Mouse (Mus musculus): ENCODE results near the gene Tmem268. TPM values are rescaled to one million over a fixed set of nuclear protein-coding genes. Genes with fewer than 3 reads are reported as not detected.

Gene Tmem268
- polyA plus RNA-seq, 1 experiment from 2014 or later: 6.0 TPM

DNA sequence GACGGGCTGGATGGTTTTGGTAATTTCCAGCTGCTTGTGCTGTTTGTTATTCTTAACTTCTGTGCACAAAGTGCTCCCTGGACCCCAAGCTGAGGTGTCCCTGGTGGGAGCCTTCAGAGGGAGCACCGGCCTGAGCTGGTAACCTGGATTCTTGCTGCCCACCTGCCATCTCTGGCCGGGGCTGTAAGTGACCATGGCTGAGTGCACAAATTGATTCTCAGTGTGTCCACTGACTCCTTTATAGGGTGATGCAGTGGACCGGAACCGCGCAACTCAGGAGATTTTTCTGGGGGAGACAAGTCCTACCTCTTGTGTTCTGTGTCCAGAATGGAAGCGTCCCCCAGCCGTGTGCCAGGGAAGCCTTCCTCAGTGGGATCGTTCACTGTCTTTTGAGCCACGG lies 26.6 kb downstream of the Tmem268 start:
- no peaks in the 10 kb centered on the region for H3K9me3 ChIP-seq (ENCODE audit: control insufficient read depth, low read length)
- peaks cover 1% of the 10 kb centered on the region for H3K4me1 ChIP-seq (replicated peaks; ENCODE audit: control insufficient read depth, insufficient read depth, low read length)
- no peaks in the 10 kb centered on the region for H3K36me3 ChIP-seq (ENCODE audit: control insufficient read depth, insufficient read depth)
- H3K4me3 ChIP-seq (replicated peaks; ENCODE audit: low read length): no peak overlapping the region
- ATAC-seq: no peak
- WGBS: 87% methylated on average over 10 of the region's 10 CpGs
- no peak overlapping the region for H3K4me2 ChIP-seq (ENCODE audit: low read length)
- no peak overlapping the region for H3K9ac ChIP-seq (replicated peaks; ENCODE audit: low read depth, low read length)
- H3K27me3 ChIP-seq (replicated peaks; ENCODE audit: control insufficient read depth, insufficient read depth, low read length): no peaks in the 10 kb centered on the region
- H3K27ac ChIP-seq (ENCODE audit: low read length): no peak overlapping the region

- no peak overlapping the region for H3K9ac ChIP-seq (replicated peaks; ENCODE audit: low read depth, low read length)
- ATAC-seq: no peak
- no peak overlapping the region for H3K4me3 ChIP-seq (replicated peaks; ENCODE audit: low read length)
- WGBS: 73% methylated on average over 2 of the region's 2 CpGs
- no peaks in the 10 kb centered on the region for H3K36me3 ChIP-seq (ENCODE audit: control insufficient read depth, insufficient read depth)
- no peaks in the 10 kb centered on the region for H3K4me1 ChIP-seq (replicated peaks; ENCODE audit: control insufficient read depth, insufficient read depth, low read length)
- no peak overlapping the region for H3K27ac ChIP-seq (ENCODE audit: low read length)
- H3K27me3 ChIP-seq (replicated peaks; ENCODE audit: control insufficient read depth, insufficient read depth, low read length): no peaks in the 10 kb centered on the region
- H3K4me2 ChIP-seq (ENCODE audit: low read length): no peak overlapping the region
- no peaks in the 10 kb centered on the region for H3K9me3 ChIP-seq (ENCODE audit: control insufficient read depth, low read length)
Measured at GRCm38 (mm10) chr4:63586240-63586639, 27.7 kb downstream of the Tmem268 start.

- Histone ChIP-seq H3K4me1 (replicated peaks; ENCODE audit: control insufficient read depth, insufficient read depth, low read length) (no peaks in the 10 kb centered on the region), H3K4me2 (ENCODE audit: low read length) (no peak overlapping the region), H3K9me3 (ENCODE audit: control insufficient read depth, low read length) (no peaks in the 10 kb centered on the region), H3K9ac (replicated peaks; ENCODE audit: low read depth, low read length) (no peak overlapping the region), H3K4me3 (replicated peaks; ENCODE audit: low read length) (no peak overlapping the region), H3K27ac (ENCODE audit: low read length) (no peak overlapping the region), H3K36me3 (ENCODE audit: control insufficient read depth, insufficient read depth) (no peaks in the 10 kb centered on the region), H3K27me3 (replicated peaks; ENCODE audit: control insufficient read depth, insufficient read depth, low read length) (no peaks in the 10 kb centered on the region)
- 92% methylated on average over 7 of the region's 7 CpGs for WGBS
- no peak for ATAC-seq
Measured at GRCm38 (mm10) chr4:63589987-63590386, 31.4 kb downstream of the Tmem268 start.

GRCm38 (mm10) chr4:63590538-63590937 lies 32.0 kb downstream of the Tmem268 start:
- H3K4me1 ChIP-seq (replicated peaks; ENCODE audit: control insufficient read depth, insufficient read depth, low read length): no peaks in the 10 kb centered on the region
- H3K27me3 ChIP-seq (replicated peaks; ENCODE audit: control insufficient read depth, insufficient read depth, low read length): no peaks in the 10 kb centered on the region
- no peaks in the 10 kb centered on the region for H3K36me3 ChIP-seq (ENCODE audit: control insufficient read depth, insufficient read depth)
- 89% methylated on average over 4 of the region's 4 CpGs for WGBS
- ATAC-seq: no peak
- H3K9ac ChIP-seq (replicated peaks; ENCODE audit: low read depth, low read length): no peak overlapping the region
- no peaks in the 10 kb centered on the region for H3K9me3 ChIP-seq (ENCODE audit: control insufficient read depth, low read length)
- H3K4me3 ChIP-seq (replicated peaks; ENCODE audit: low read length): no peak overlapping the region
- no peak overlapping the region for H3K27ac ChIP-seq (ENCODE audit: low read length)
- H3K4me2 ChIP-seq (ENCODE audit: low read length): no peak overlapping the region

GRCm38 (mm10) chr4:63594459-63595110 lies 36.0 kb downstream of the Tmem268 start:
- Histone ChIP-seq H3K27ac (ENCODE audit: low read length) (no peak overlapping the region), H3K9ac (replicated peaks; ENCODE audit: low read depth, low read length) (no peak overlapping the region), H3K4me3 (replicated peaks; ENCODE audit: low read length) (no peak overlapping the region), H3K27me3 (replicated peaks; ENCODE audit: control insufficient read depth, insufficient read depth, low read length) (no peaks in the 10 kb centered on the region), H3K36me3 (ENCODE audit: control insufficient read depth, insufficient read depth) (no peaks in the 10 kb centered on the region), H3K4me2 (ENCODE audit: low read length) (no peak overlapping the region), H3K4me1 (replicated peaks; ENCODE audit: control insufficient read depth, insufficient read depth, low read length) (no peaks in the 10 kb centered on the region), H3K9me3 (ENCODE audit: control insufficient read depth, low read length) (no peaks in the 10 kb centered on the region)
- 85% methylated on average over 5 of the region's 5 CpGs for WGBS
- no peak for ATAC-seq

GRCm38 (mm10) chr4:63595259-63595658 lies 36.7 kb downstream of the Tmem268 start:
- Histone ChIP-seq H3K27ac (ENCODE audit: low read length) (no peak overlapping the region), H3K27me3 (replicated peaks; ENCODE audit: control insufficient read depth, insufficient read depth, low read length) (no peaks in the 10 kb centered on the region), H3K36me3 (ENCODE audit: control insufficient read depth, insufficient read depth) (no peaks in the 10 kb centered on the region), H3K4me2 (ENCODE audit: low read length) (no peak overlapping the region), H3K9ac (replicated peaks; ENCODE audit: low read depth, low read length) (no peak overlapping the region), H3K4me1 (replicated peaks; ENCODE audit: control insufficient read depth, insufficient read depth, low read length) (no peaks in the 10 kb centered on the region), H3K9me3 (ENCODE audit: control insufficient read depth, low read length) (no peaks in the 10 kb centered on the region), H3K4me3 (replicated peaks; ENCODE audit: low read length) (no peak overlapping the region)
- ATAC-seq: no peak
- WGBS: 83% methylated on average over 10 of the region's 10 CpGs

GRCm38 (mm10) chr4:63596010-63596409 lies 37.4 kb downstream of the Tmem268 start:
- Histone ChIP-seq H3K4me2 (ENCODE audit: low read length) (no peak overlapping the region), H3K4me3 (replicated peaks; ENCODE audit: low read length) (no peak overlapping the region), H3K27me3 (replicated peaks; ENCODE audit: control insufficient read depth, insufficient read depth, low read length) (no peaks in the 10 kb centered on the region), H3K9ac (replicated peaks; ENCODE audit: low read depth, low read length) (no peak overlapping the region), H3K36me3 (ENCODE audit: control insufficient read depth, insufficient read depth) (no peaks in the 10 kb centered on the region), H3K27ac (ENCODE audit: low read length) (no peak overlapping the region), H3K4me1 (replicated peaks; ENCODE audit: control insufficient read depth, insufficient read depth, low read length) (no peaks in the 10 kb centered on the region), H3K9me3 (ENCODE audit: control insufficient read depth, low read length) (no peaks in the 10 kb centered on the region)
- 98% methylated on average over 4 of the region's 4 CpGs for WGBS
- no peak for ATAC-seq

DNA sequence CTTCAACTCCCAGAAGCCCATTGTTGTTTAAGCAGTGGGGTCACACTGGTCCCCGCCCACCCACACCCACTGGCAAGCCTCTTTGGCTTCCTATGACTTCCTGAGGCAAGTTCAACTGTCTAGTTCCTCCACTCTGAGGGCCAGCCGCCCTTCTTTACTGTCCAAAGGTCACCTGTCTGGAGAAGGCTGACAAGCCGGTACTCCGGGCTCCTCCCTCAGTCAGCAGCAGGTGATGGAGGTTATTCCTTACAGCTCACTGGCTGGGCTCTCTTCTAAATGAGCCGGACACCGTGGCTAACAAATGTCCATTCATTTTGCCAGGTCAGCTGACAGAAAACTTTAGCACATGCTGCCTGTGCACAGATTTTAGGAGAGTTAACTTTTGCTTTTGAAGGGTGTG lies 42.2 kb downstream of the Tmem268 start:
- Histone ChIP-seq H3K4me2 (ENCODE audit: low read length) (no peak overlapping the region), H3K36me3 (ENCODE audit: control insufficient read depth, insufficient read depth) (no peaks in the 10 kb centered on the region), H3K4me3 (replicated peaks; ENCODE audit: low read length) (no peak overlapping the region), H3K27me3 (replicated peaks; ENCODE audit: control insufficient read depth, insufficient read depth, low read length) (no peaks in the 10 kb centered on the region), H3K27ac (ENCODE audit: low read length) (no peak overlapping the region), H3K4me1 (replicated peaks; ENCODE audit: control insufficient read depth, insufficient read depth, low read length) (no peaks in the 10 kb centered on the region), H3K9ac (replicated peaks; ENCODE audit: low read depth, low read length) (no peak overlapping the region), H3K9me3 (ENCODE audit: control insufficient read depth, low read length) (no peaks in the 10 kb centered on the region)
- WGBS: 79% methylated on average over 6 of the region's 6 CpGs
- no peak for ATAC-seq

GRCm38 (mm10) chr4:63601263-63601662 lies 42.7 kb downstream of the Tmem268 start:
- H3K4me3 ChIP-seq (replicated peaks; ENCODE audit: low read length): no peak overlapping the region
- H3K9ac ChIP-seq (replicated peaks; ENCODE audit: low read depth, low read length): no peak overlapping the region
- no peak for ATAC-seq
- H3K4me2 ChIP-seq (ENCODE audit: low read length): no peak overlapping the region
- H3K9me3 ChIP-seq (ENCODE audit: control insufficient read depth, low read length): no peaks in the 10 kb centered on the region
- no peaks in the 10 kb centered on the region for H3K4me1 ChIP-seq (replicated peaks; ENCODE audit: control insufficient read depth, insufficient read depth, low read length)
- no peak overlapping the region for H3K27ac ChIP-seq (ENCODE audit: low read length)
- no peaks in the 10 kb centered on the region for H3K27me3 ChIP-seq (replicated peaks; ENCODE audit: control insufficient read depth, insufficient read depth, low read length)
- no peaks in the 10 kb centered on the region for H3K36me3 ChIP-seq (ENCODE audit: control insufficient read depth, insufficient read depth)

- no peaks in the 10 kb centered on the region for H3K9me3 ChIP-seq (ENCODE audit: control insufficient read depth, low read length)
- H3K27ac ChIP-seq (ENCODE audit: low read length): no peak within 1 kb of the TSS
- H3K4me2 ChIP-seq (ENCODE audit: low read length): no peak within 1 kb of the TSS
- no peak for ATAC-seq
- no peak within 1 kb of the TSS for H3K9ac ChIP-seq (replicated peaks; ENCODE audit: low read depth, low read length)
- WGBS: 68% methylated on average over 3 of the region's 3 CpGs
- no peaks in the 10 kb centered on the region for H3K36me3 ChIP-seq (ENCODE audit: control insufficient read depth, insufficient read depth)
- H3K4me1 ChIP-seq (replicated peaks; ENCODE audit: control insufficient read depth, insufficient read depth, low read length): no peaks in the 10 kb centered on the region
- H3K4me3 ChIP-seq (replicated peaks; ENCODE audit: low read length): no peak within 1 kb of the TSS
- H3K27me3 ChIP-seq (replicated peaks; ENCODE audit: control insufficient read depth, insufficient read depth, low read length): no peaks in the 10 kb centered on the region
Measured at GRCm38 (mm10) chr4:63604945-63605344, 46.4 kb downstream of the Tmem268 start, which contains the start of gene Gm11213. Gene Gm11213, minus strand, starts transcription at chr4:63605261.
